Mouse (Mus musculus) kidney, postnatal 10 days (tissue): Measurements from ENCODE around the gene H60b.
"Not testable (repeated sequence)": the region's sequence is repeated elsewhere in the genome, so short reads cannot be mapped to it uniquely, and the experiment has no call there.

ENCODE experiments used
- DNase-seq: peaks from one replicate; pipeline ENCODE4 v3.0.0; 2021; ENCODE audit warnings: mixed read lengths

H60b gene

DNA sequence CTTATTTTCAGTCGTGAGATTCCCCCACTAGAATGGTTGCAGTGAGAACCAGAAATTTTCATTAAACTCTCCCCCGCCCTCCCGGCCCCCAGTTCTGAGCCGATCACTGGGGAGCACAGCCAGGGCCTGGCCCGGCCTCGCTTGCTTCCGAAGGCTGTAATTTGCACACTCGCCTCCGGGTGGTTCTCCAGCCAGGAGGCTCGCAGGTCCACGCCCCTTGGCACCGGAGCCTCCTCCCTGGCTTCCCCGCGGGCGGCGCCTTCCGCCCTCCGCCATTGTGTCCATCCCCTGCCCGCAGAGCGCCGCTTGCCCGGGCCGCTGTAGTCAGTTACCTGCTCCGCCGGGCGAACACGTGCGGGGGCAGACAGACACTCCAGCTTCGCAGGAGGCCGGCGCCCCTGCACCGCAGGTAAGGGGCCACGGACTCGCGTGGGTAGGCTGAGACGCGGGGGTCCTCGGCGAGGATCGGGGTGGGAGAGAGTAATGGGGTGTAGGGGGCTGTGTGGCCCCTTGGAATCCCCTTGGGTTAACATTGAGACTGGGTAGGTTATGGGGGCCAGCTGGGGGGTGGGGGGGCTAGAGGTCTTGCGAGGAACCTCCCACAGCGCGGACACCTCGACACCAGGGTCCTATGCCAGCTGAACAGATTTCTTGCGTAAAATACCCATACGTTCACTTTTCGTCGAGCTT, at the start of gene H60b, which contains the start of gene Raet1e:
Gene H60b (plus strand): TSS at position 277 of the 690 bp plus-strand sequence.
Gene Raet1e (plus strand): TSS at position 260 of the 690 bp plus-strand sequence.
- DNase-seq = peak; percentile 77

DNA sequence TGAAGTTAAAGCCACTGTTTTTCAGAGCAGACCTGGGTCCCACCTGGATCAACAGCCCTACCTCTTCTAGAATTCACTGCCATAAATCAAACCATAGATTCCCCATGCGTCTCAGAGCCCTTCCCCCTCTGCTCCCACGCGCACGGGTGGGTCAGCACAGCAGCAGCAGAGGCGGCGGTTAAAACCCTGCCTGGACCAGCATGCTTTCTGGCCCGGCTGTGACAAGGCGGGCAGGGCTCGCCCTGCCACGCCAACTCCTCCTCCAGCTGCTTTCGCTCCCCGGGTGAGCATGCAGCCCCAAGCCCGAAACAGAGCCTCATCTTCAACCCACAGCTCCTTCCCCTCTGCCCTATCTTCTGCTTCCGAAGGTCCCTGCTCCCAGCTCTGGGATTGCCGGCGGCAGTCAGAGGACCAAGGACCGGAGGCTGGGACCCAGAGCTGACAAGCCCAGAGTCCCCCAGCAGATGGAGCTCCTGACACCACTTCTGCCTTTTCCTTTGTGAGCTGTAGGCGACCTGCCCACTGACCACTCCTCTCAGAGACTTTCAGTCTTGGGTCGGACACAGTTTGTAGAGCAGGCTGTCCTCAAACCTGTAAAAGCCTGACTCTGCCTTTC, 17.6 kb upstream of the H60b start:
- peak; percentile 89 for DNase-seq

DNA sequence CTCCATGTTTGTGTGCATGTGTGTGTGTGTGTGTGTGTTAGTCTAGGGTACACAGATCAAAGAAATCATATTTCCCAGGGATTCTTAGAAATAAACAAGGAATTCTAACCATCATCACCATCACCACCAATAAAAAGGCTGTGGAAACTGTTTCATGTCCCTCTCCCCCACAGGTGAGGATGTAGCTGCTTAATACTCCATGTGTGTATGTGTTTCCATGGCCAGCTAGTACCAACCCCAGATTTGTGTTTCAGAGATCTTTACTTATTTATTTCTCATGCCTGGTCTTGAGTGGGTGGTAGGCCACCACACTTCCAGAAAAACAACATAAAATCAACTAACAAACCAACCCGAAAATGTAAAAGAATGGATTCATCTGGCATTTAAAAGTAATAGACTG, 16.2 kb upstream of the H60b start:
- DNase-seq = peak; percentile 19

DNA sequence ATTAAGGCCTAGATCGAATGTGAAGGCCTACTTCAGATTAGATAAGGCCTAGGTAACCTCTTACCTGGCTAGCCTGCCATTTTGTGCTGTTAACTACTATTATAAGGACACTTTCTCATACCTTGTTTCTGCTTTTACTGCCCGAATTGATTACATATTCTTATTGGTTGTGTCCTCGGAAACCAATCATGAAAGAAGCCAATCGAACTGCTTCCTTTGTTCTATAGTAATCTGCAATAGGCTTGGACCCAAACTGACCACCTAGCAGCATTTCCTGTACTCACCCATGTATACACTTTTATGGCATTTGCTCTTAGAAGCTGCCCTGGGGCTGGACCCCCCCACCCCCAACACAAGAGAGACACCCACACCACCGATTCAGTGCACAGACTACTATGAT, 15.5 kb upstream of the H60b start:
- no peak for DNase-seq

DNA sequence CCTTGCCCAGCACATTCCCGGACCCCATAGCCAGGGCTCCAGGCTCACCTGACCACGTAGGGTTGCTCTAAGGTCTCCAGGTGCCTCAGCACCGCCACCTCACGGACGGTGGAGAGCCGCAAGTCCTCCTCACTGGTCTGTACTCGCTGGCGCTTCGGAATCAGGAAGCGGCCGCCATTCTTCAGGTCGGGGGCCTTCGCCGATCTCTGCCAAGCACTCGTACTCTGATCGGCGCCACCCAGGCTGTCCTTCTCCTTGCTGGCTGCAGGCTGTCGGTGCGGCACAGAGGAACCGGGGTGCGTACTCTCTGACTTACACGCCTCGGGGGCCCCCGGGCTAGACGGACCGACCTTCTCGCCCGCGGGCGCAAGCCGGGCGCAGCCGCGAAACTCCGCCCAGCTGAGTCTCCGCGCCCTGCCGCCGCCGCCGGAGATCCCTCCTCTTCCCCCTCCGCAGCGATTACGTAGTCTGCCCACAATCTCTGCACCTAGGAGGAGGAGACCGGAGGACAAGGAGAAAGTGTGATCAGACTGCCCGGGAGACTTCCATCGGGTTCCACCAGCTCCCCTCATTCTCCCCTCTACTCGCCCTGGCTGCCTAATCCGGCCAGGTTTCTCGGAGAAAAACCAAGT, 9.8 kb upstream of the H60b start:
- peak; percentile 86 for DNase-seq

DNA sequence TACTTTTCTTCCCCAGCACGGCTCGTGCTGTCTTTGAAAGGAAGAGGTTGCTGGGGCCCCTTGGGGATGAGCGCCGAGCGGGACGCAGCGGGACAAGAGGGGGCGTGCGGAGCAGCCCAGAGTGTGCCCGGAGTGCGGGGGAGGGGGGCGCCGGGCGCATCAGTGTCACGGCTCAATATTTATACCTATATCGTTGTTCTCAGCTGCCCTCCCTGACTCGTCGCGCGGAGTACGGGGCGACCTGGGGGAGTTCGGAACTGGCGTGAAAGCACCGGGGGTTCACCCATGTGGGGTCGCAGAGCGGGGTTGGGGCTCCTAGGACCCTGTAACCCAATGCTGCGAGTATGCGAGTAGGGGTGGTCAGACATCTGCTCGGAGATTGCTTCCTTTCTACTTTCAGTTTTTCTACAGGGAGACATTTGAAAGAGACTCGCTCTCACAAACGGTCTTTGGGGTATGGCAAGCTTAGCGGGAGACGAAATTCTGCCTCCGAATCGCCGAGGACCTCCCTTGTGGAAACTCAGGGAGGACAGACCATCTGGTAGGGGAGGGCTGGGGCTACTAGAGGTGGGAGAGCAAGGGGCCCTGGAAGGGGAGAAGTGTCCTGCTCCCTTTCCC, 9.2 kb upstream of the H60b start, which contains the start of gene E030030I06Rik:
Gene E030030I06Rik (minus strand): TSS at position 198 of the 618 bp plus-strand sequence.
- DNase-seq = peak; percentile 31

DNA sequence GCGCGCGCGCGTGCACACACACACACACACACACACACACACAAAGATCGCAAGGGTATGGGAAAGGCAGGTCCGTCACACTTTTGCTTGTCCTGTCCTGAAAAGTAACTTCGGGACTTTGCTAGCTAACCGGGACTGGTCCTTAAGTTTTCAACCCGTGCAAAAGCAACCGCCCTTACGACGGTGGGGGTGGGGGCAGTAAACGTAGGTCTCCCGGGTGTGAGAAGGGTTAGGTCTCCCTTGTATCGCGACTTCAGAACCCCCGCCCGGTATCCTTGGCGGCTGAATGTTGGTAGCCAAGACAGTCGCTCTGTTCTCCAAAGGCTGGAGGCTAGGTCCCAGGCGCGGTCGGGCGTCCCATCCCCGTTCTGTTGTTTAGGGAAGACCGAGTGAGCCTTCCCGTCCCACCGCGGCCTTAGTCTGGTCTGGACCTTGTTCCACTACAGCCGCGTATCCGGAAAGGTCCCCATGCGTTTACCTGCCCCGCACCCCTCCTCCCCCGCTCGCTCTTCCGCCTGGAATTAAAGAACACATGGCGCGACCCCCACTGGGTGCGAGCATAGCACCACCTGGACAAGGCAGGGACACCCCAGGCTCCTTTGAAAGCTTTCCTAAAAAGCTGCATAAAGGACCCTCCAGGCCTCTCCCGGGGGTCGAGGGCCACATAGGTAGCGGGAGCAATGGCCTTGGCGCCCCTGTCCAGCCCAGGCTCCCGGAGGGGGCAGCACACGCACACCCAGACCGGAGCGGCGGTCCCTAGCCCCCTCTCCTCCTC, 8.5 kb upstream of the H60b start:
- peak; percentile 44 for DNase-seq

DNA sequence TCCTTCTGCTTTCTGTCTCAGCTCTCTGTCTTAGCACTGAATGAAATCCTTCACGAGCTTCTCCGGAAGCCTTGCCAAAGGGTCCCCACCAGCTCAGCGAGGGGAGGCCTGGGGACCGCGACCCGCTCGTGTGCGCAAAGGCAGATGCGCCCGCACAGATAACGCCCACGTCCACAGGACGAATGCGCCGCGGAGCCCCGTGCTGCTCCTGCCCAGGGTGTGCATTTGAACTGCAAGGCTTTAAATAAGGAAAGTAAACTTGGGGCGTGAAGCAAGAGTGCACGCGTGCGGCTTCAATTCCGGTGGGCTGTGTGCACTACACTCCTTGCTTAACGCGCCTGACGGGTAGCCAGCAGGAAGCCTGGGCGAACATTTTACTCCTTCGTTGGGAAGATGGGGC, 7.8 kb upstream of the H60b start:
- DNase-seq = peak; percentile 20

DNA sequence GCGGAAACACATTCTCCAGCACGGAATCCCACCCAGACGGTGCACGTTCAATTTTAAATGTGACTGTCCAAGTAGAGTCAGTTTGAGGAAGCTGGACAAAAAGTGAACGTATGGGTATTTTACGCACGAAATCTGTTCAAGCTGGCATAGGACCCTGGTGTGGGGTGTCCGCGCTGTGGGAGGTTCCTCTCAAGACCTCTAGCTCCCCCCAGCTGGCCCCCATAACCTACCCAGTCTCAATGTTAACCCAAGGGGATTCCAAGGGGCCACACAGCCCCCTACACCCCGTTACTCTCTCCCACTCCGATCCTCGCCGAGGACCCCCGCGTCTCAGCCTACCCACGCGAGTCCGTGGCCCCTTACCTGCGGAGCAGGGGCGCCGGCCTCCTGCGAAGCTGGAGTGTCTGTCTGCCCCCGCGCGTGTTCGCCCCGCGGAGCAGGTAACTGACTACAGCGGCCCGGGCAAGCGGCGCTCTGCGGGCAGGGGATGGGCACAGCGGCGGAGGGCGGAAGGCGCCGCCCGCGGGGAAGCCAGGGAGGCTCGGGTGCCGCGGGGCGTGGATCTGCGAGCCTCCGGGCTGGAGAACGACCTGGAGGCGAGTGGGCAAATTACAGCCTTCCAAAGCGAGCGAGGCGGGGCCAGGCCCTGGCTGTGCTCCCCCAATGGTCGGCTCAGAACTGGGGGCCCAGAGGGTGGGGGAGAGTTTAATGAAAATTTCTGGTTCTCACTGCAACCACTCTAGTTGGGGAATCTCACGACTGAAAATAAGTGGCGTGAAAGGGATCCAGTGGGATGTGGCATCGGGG, 7.1 kb upstream of the H60b start:
- DNase-seq = peak; percentile 29

DNA sequence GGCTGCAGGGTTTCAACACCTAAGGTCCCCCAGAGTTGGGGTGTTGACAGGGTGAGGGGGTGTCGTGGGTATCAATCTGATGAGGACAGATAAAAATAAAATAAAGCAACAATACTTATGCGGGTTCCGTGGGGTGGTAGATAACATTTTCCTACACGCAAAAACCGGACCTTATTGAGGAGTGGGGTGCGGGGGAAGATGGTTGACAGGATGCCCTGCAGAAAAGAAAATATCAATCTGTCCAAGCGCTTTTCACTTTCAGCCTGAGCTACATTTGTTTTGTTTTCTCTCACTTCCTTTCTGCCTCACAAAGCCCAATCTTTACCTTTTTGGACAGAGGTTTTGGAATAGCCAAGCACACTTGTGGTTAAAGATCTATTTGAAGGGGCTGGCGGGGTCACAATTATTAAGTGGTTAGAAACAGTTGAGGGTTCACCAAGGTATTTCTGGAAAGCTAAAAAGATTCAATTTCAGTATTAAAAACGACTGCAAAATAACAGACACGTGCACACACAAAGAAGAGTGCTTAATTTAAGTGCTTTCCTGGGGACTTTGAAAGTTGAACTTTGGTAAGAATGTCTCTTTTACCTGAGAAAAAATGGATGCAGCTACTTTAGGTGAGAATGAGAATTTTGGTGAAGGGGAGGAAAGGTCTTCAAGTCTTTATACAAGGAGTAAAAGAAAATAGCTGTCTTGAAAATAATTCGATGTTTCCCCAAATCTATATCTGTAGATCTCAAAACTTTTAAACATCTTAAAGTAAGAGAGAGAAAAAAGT, 6.3 kb upstream of the H60b start:
- DNase-seq = not testable (repeated sequence)

DNA sequence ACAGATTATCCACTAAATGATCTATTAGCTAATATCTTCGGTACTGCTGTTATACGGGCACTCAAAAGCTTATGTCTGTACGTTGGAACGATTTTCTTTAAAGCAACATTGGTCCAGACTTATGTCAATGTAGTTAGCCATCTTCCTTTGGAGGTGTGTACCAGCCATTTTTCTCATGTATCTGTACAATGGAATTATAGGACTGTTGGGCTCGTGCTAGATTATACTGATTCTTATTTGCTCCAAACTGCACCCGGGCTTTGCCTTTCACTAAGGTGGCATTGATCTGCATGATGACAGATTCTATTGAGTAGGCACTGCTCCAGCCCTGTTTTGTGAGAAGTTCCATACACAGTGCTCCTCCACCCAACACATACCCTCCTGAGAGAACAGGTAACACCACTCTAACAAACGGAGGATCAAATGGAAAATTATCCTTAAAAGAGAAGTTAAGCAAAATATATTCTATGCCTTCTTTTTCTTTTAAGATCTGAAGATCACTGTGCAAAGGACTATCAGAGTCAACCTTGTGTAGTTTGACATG, 5.2 kb upstream of the H60b start:
- DNase-seq = not testable (repeated sequence)

DNA sequence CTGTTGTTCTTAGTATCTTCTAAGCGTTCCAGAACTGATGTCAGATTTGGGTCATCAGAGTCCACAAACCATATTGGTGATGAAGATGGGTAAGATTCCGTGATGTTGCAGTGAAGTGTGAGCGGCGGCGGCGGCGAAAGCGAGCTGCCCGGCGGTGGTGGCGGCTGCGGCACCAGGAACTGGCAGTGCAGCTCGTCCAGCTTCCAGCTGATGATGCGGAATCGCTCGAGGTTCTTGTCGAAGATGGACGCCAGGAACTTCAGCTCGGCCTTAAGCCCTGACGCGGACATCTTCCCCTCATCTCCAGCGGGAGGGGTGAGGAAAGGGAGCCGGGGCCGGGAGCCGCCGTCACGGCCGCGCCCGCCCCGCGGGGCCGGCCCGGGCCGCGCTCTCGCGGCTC, 4.3 kb upstream of the H60b start:
- peak; percentile 28 for DNase-seq

DNA sequence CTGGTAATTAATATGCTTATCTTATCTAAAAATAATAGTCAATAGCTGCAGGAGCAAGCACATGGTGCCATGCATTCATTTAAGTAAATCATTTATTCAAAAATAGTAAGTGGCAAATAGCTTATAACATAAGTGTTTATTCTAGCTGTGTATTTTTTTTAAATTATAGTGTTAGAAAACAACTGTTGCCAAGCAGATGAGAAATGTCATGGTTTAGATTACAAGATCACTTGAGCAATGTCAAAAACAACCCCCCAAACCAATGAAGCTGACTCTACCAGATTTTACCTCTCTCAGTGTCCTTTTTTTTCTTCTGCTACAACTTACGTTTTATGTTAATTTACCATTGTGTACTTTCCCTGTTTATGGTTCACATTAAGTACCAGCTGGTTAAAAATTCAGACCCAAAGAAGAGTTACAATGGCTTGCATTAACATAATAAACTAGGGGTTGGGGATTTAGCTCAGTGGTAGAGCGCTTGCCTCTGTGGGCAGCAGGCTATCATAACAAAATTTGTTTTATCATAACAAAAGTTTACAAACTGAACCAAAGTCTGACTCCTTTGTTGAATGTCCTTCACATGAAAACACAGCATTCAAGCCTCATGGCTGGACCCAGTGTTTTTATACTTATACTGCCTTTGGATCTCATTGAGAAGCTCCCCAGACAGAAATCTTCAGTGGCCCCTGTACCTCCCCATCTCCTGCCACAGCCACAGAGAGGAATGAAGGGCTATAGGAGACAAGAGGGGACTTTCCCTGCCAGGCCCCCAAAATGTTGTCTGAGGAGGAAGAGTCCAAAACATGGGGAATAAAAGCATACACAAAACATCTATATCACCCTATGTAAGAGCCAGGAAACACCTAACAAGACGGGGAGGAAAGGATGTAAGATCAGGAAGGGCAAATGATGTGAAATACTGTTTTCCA, 3.3 kb upstream of the H60b start:
- no peak for DNase-seq

DNA sequence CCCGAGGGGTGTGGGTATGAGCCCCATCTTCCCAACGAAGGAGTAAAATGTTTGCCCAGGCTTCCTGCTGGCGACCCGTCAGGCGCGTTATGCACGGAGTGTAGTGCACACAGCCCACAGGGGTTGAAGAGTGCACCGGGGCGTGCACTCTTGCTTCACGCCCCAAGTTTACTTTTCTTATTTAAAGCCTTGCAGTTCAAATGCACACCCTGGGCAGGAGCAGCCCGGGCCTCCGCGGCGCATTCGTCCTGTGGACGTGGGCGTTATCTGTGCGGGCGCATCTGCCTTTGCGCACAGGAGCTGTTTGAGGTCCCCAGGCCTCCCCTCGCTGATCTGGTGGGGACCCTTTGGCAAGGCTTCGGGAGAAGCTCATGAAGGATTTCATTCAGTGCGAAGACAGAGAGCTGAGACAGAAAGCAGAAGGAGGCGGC, 760 bp downstream of the H60b start:
- no peak for DNase-seq

DNA sequence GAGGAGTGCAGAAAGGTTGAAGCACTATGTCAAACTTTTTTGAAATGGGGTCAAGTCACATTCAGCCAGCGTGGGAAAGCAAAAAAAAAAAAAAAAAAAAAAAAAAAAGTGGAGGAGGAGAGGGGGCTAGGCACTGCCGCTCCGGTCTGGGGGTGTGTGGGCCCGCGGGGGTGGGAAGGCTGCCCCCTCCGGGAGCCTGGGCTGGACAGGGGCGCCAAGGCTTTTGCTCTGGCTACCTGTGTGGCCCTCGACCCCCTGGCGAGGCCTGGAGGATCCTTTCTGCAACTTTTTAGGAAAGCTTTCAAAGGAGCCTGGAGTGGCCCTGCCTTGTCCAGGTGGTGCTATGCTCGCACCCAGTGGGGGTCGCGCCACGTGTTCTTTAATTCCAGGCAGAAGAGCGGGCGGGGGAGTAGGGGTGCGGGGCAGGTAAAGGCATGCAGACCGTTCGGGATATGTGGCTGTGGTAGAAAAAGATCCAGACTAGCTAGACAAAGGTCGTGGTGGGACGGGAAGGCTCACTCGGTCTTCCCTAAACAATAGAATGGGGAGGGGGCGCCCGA, 1.3 kb downstream of the H60b start:
- no peak for DNase-seq

DNA sequence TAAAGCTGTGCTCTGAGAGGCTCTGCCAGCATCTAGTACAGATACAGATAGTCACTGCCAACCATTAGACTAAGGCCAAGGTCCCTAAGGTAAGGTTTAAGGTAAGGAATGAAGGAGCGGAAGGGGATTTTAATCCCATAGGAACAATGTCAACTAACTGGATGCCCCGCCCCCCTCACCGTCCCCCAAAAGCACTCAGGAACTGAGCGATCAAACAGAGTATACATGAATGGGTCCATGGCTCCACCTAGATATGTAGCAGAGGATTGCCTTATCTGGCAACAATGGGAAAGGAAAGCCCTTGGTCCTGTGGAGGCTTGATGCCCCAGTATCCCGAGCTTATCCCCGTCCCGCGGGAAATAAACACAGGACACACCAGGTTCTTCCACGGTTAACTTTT, 4.9 kb downstream of the H60b start:
- not testable (repeated sequence) for DNase-seq

DNA sequence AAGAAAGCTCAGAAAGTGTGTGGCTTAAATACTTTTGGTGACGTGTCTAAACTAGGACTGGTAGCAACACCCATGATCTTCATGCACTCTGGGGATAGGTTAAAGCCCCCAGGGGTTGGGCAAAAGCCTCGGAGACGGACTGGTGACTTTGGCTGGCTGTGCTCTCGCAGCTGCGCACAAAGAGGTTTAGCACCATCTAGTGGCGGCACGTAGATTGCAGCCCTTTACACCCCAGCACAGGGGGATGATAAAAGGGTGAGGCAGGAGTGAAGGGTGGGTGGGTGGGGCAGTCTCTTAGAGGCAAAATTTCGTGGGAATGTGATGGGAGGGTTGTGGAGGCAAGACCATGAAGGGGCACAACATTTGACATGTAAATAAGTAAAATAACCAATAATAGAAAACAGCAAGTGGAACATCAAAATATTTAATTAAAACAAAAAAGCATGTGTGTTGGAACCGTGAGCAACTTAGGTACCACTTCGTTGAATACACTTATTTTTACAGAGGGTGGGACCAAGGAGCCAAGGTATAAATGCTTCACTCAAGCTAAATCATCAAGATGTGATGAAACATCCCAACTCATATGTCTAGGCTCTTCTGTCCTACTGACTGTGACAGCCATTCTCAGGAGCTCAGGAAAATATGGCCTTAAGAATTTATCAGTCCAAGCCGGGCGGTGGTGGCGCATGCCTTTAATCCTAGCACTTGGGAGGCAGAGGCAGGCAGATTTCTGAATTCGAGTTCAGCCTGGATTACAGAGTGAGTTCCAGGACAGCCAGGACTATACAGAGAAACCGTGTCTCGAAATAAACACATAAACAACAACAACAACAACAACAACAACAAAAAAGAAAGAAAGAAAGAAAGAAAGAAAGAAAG, 5.6 kb downstream of the H60b start:
- peak; percentile 85 for DNase-seq
